Mouse (Mus musculus) liver, embryonic 11.5 days (tissue): ENCODE data around the gene Mrps18c. TPM values are rescaled to one million over a fixed set of nuclear protein-coding genes. Genes with fewer than 3 reads are reported as not detected.

Source experiments
- ATAC-seq: fragments of 200-750 bp; cut with Nextera tagmentation; replicated peaks from 2 replicates; pipeline ENCODE4 v1.8.0; 2017; ENCODE audit warnings: moderate number of reproducible peaks, mild to moderate bottlenecking, moderate TSS enrichment, moderate library complexity; ENCODE audit not compliant: low FRiP score
- DNase-seq: peaks from one replicate; pipeline ENCODE4 v3.0.0-alpha.2; 2017; ENCODE audit warnings: low spot score
- H3K27ac ChIP-seq: fragments of 300-500 bp; sonication (generic); 2 replicates; pipeline ENCODE4 v1.5.1; 2014; ENCODE audit warnings: mild to moderate bottlenecking, low read depth, low read length, control low read depth
- H3K27me3 ChIP-seq: fragments of 300-500 bp; sonication (generic); replicated peaks from 2 replicates; pipeline ENCODE4 v1.6.1; 2014; ENCODE audit warnings: low read length, mixed read lengths; ENCODE audit not compliant: control insufficient read depth, insufficient read depth
- H3K36me3 ChIP-seq: fragments of 300-500 bp; sonication (generic); 2 replicates; pipeline ENCODE4 v1.6.1; 2014; ENCODE audit warnings: mild to moderate bottlenecking, low read length, moderate library complexity, mixed read lengths; ENCODE audit not compliant: control insufficient read depth, insufficient read depth
- H3K4me1 ChIP-seq: fragments of 300-500 bp; sonication (generic); replicated peaks from 2 replicates; pipeline ENCODE4 v1.6.1; 2014; ENCODE audit warnings: low read length, mixed read lengths; ENCODE audit not compliant: control insufficient read depth, insufficient read depth
- H3K4me2 ChIP-seq: fragments of 300-500 bp; sonication (generic); 2 replicates; pipeline ENCODE4 v1.6.1; 2014; ENCODE audit warnings: mild to moderate bottlenecking, control low read depth, moderate library complexity
- H3K4me3 ChIP-seq: fragments of 300-500 bp; sonication (generic); 2 replicates; pipeline ENCODE4 v1.5.1; 2014; ENCODE audit warnings: low read depth, low read length, control low read depth
- H3K9ac ChIP-seq: fragments of 300-500 bp; sonication (generic); 2 replicates; pipeline ENCODE4 v1.6.1; 2014; ENCODE audit warnings: low read depth, low read length, control low read depth
- H3K9me3 ChIP-seq: fragments of 300-500 bp; sonication (generic); 2 replicates; pipeline ENCODE4 v1.6.1; 2016; ENCODE audit warnings: low read length, inconsistent platforms, mixed read lengths; ENCODE audit not compliant: control insufficient read depth
- WGBS: fragments of 180-500 bp; shearing (Covaris S2); extraction: QIAGEN DNeasy Blood & Tissue Kit; methylation state at CpG from one replicate; pipeline ENCODE4 v1.1.7; 2014; 5-methylcytosine and 5-hydroxymethylcytosine counted together
- polyA plus RNA-seq: library from polyadenylated mRNA; unstranded; fragments of >200 nt; fragmentation: Nextera tagmentation; extraction: Ambion mirVana; gene quantifications from 2 replicates; pipeline ENCODE4 v1.2.1, GENCODE M21; 2014

The Mrps18c gene
- polyA plus RNA-seq, 1 experiment from 2014 or later = 211 TPM

DNA sequence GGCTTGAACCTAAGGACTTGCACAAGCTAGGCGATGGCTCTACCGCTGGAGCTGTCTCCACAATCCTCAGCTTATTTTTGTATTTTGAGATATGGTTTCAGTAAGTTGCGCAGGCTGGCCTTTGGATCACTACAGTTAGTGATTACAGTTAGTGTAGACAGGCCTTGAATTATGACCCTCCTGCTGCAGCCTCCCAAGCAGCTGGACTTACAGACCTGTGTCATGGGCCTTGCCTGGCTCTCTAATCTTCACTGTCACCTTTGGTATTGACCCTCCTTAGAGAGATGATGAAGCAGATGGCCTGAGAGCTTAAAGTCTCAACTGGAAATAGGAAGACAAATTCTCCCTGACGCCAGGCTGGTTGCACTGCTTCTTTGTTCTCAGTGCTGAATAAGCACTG lies 55.5 kb downstream of the Mrps18c start:
- DNase-seq (no peak), ATAC-seq (no peak)
- no peaks in the 10 kb centered on the region for H3K27me3 ChIP-seq
- 78% methylated on average over 4 of the region's 4 CpGs for WGBS
- H3K36me3 ChIP-seq = no peaks in the 10 kb centered on the region
- no peak overlapping the region for H3K4me3 ChIP-seq
- no peak overlapping the region for H3K4me2 ChIP-seq
- no peak overlapping the region for H3K27ac ChIP-seq
- H3K9me3 ChIP-seq = no peaks in the 10 kb centered on the region
- no peak overlapping the region for H3K9ac ChIP-seq
- H3K4me1 ChIP-seq = no peaks in the 10 kb centered on the region

Other genes with a start within 250 kb of the Mrps18c start
- gene Plac8, start 226.4 kb upstream of the Mrps18c start, polyA plus RNA-seq = 34.0 and 34.3 TPM in 2 replicates
- gene Coq2, start 123.5 kb upstream of the Mrps18c start, polyA plus RNA-seq = 58.7 and 63.6 TPM in 2 replicates
- gene Hpse, start 78.9 kb upstream of the Mrps18c start, polyA plus RNA-seq = 2.0 and 3.0 TPM in 2 replicates
- 28.2 and 29.4 TPM in 2 replicates for gene Helq, start within 50 bp of the Mrps18c start, polyA plus RNA-seq
- gene Abraxas1, start 22.3 kb downstream of the Mrps18c start, polyA plus RNA-seq = 36.8 and 37.4 TPM in 2 replicates
- 0.60 and 1.2 TPM in 2 replicates for gene Gpat3, start 47.1 kb downstream of the Mrps18c start, polyA plus RNA-seq